Mouse (Mus musculus): ENCODE data around the gene Gm21708. TPM values are rescaled to one million over a fixed set of nuclear protein-coding genes. Genes with fewer than 3 reads are reported as not detected.
"Not testable (repeated sequence)": the region's sequence is repeated elsewhere in the genome, so short reads cannot be mapped to it uniquely, and the experiment has no call there.

The Gm21708 gene
- not detected in 2 replicates for polyA plus RNA-seq (2015; fragmentation: Nextera tagmentation; extraction: Ambion mirVana)

- no CpG with 5 or more reads among the region's 9 CpGs for WGBS
- H3K9ac ChIP-seq (ENCODE audit: low read length); H3K36me3 ChIP-seq (ENCODE audit: control insufficient read depth, insufficient read depth); H3K27me3 ChIP-seq (ENCODE audit: control insufficient read depth, insufficient read depth, low read length); ATAC-seq (replicated peaks; ENCODE audit: extremely low read depth, insufficient read depth, low FRiP score); H3K4me2 ChIP-seq (ENCODE audit: low read depth, low read length); H3K4me1 ChIP-seq (ENCODE audit: control insufficient read depth, insufficient read depth, low read length); H3K27ac ChIP-seq (ENCODE audit: low read length); H3K4me3 ChIP-seq (ENCODE audit: low read length); H3K9me3 ChIP-seq (replicated peaks; ENCODE audit: control insufficient read depth, low read length): not testable (repeated sequence)
Observed at GRCm38 (mm10) chrY:3410067-3410466, at the start of gene Gm21708, which contains the start of gene Gm21704. Gene Gm21708, minus strand, starts transcription at chrY:3410167. Gene Gm21704, minus strand, starts transcription at chrY:3410167.

Other genes starting within 250 kb of the Gm21708 start
- not detected in 2 replicates for gene Gm21677, start 103.7 kb downstream of the Gm21708 start, polyA plus RNA-seq (2015; fragmentation: Nextera tagmentation; extraction: Ambion mirVana)
- gene Gm21693, start 64.8 kb downstream of the Gm21708 start, polyA plus RNA-seq (2015; fragmentation: Nextera tagmentation; extraction: Ambion mirVana): not detected in 2 replicates
- gene Gm21704, start within 50 bp of the Gm21708 start, polyA plus RNA-seq (2015; fragmentation: Nextera tagmentation; extraction: Ambion mirVana): not detected in 2 replicates